Mouse (Mus musculus): ENCODE measurements at regions not wholly inside any gene's neighbourhood (a gene's known extent, or its start where the extent isn't known, plus 50 kb on each side); places are given as distances from the start of the nearest gene placed in this dataset.

DNA sequence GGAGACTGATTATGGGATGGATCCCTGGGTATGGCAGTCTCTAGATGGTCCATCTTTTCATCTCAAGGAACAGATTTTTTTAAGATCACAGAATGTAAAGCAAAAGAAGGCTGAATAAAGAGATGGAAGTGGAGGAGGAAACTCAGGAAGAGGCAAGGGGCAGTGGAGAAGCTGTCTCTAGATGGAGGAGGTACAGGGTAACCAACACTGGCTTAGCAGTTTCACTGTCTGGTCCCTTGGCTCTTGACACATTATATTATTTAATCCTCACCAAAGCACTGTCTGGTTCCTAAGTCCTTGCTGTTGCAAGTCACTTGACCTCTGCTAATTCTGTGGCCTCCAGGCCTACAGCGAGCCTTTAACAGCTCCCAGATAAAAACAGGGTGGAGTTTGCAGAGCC, 154.6 kb upstream of the Marcks start:
- TF ChIP-seq POLR2A (IDR thresholded peaks at IDR 0.05; ENCODE audit: control insufficient read depth, extremely low read depth, insufficient read depth, low read length, poor library complexity) (no peak), CTCF (IDR thresholded peaks at IDR 0.05; ENCODE audit: borderline replicate concordance, control insufficient read depth, extremely low read depth, insufficient read depth, low read length, poor library complexity) (no peak)

Data from thymus, adult 2 months (tissue).